Mouse (Mus musculus): Measurements from ENCODE around the gene Zfp11.

Gene Zfp11

DNA sequence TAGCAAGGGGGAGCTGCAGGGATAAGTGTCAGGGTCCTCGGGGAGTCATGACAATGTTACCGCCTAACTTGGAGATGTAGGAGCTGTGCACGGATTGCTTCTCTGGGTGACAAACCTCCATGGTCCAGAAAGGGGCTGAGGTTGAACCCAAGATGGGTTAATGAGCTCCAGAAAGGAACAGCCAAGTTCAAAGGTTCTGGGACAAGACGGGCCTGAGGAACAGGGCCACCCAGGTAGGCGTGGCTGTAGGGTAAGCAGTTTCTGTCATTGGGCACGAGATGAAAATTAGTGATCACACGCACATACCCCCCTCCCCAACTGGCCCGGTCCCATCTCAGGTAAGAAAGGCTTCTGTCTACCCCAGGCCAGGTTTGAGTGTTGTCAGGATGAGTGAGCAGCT lies 62.4 kb downstream of the Zfp11 start:
- no peak for DNase-seq

All from lung, postnatal 14 days (tissue).